8 mouse cellular contexts compared by ENCODE assay signal in genomic region chr6:93912582-93913225, GRCm38 (mm10).
DNase-seq lines count a peak whose midpoint lies in the region; ATAC-seq and TF ChIP-seq lines count a peak whose summit lies in the region.

No protein-coding gene starts in this region.

- H3K27ac ChIP-seq in cerebellum, adult 2 months (ENCODE audit: insufficient read depth, low read length): peak overlapping the region; percentile 81
- H3K27ac ChIP-seq in forebrain, embryonic 16.5 days (ENCODE audit: low read length): peak overlapping the region; percentile 98
- H3K27ac ChIP-seq in midbrain, embryonic 14.5 days (replicated peaks; ENCODE audit: low read depth, low read length): peak overlapping the region; percentile 99

- H3K4me3 ChIP-seq in cerebellum, adult 2 months (replicated peaks; ENCODE audit: insufficient read depth, low read depth, low read length): peak overlapping the region; percentile 70
- H3K4me3 ChIP-seq in forebrain, embryonic 16.5 days (replicated peaks; ENCODE audit: low read length): peak overlapping the region; percentile 64
- peak overlapping the region; percentile 57 for H3K4me3 ChIP-seq in midbrain, embryonic 14.5 days (replicated peaks; ENCODE audit: low read depth, low read length)

- H3K4me2 ChIP-seq in forebrain, embryonic 16.5 days (ENCODE audit: low read length): peak overlapping the region; percentile 88
- peak overlapping the region; percentile 65 for H3K4me2 ChIP-seq in midbrain, embryonic 14.5 days (ENCODE audit: low read length)

- TF ChIP-seq POLR2A in cerebellum, adult 2 months (IDR thresholded peaks at IDR 0.05; ENCODE audit: borderline replicate concordance, insufficient read depth, low read length): peak; percentile 29; the same call in 1 of the 2 replicates

- H3K36me3 ChIP-seq in forebrain, embryonic 16.5 days (ENCODE audit: control insufficient read depth, insufficient read depth): no peaks in the 10 kb centered on the region
- no peaks in the 10 kb centered on the region for H3K36me3 ChIP-seq in midbrain, embryonic 14.5 days (ENCODE audit: control insufficient read depth, insufficient read depth, low read length)

- DNase-seq in gastrocnemius, postnatal 10 days: peak; percentile 9
- no peak for DNase-seq in gastrocnemius, postnatal 36 days
- DNase-seq in cerebellum, adult 2 months: peak; percentile 78 to 85
- peak; percentile 25 for DNase-seq in layer of hippocampus, adult 9-10 months (ENCODE audit: low spot score)
- peak; percentile 86 for DNase-seq in midbrain, embryonic 14.5 days
- no peak for DNase-seq in spleen, postnatal 14 days (ENCODE audit: low spot score in 2 of 2)

- ATAC-seq in forebrain, embryonic 16.5 days: peak; percentile 88
- peak; percentile 92 for ATAC-seq in midbrain, embryonic 14.5 days (ENCODE audit: low FRiP score, low TSS enrichment)
- ATAC-seq in activated CD4-positive, CD25-positive, alpha-beta regulatory T cell, adult 4 months: no peak

- TF ChIP-seq CTCF in cerebellum, adult 2 months (IDR thresholded peaks at IDR 0.05; ENCODE audit: borderline replicate concordance, insufficient read depth, low read depth, low read length): no peak

- H3K27me3 ChIP-seq in cerebellum, adult 2 months (ENCODE audit: control insufficient read depth, insufficient read depth, low read length): no peaks in the 10 kb centered on the region
- H3K27me3 ChIP-seq in forebrain, embryonic 16.5 days (replicated peaks; ENCODE audit: control insufficient read depth, insufficient read depth, low read length): no peaks in the 10 kb centered on the region
- no peaks in the 10 kb centered on the region for H3K27me3 ChIP-seq in midbrain, embryonic 14.5 days (ENCODE audit: control insufficient read depth, insufficient read depth, low read length)

- WGBS in cerebellum, adult 2 months: 2% methylated on average over 20 of the region's 20 CpGs
- under 1% methylated on average over 20 of the region's 20 CpGs for WGBS in forebrain, embryonic 16.5 days
- under 1% methylated on average over 20 of the region's 20 CpGs for WGBS in midbrain, embryonic 14.5 days

- H3K9ac ChIP-seq in forebrain, embryonic 16.5 days (replicated peaks; ENCODE audit: low read depth, low read length): peak overlapping the region; percentile 78
- H3K9ac ChIP-seq in midbrain, embryonic 14.5 days (replicated peaks; ENCODE audit: low read length): peak overlapping the region; percentile 92

- intact Hi-C loops in gastrocnemius, postnatal 36 days (cut with DNase I): no loop called here

- H3K9me3 ChIP-seq in forebrain, embryonic 16.5 days (ENCODE audit: control insufficient read depth, low read length): no peaks in the 10 kb centered on the region
- no peaks in the 10 kb centered on the region for H3K9me3 ChIP-seq in midbrain, embryonic 14.5 days (ENCODE audit: control insufficient read depth, low read length)

- H3K4me1 ChIP-seq in cerebellum, adult 2 months (ENCODE audit: control insufficient read depth, insufficient read depth, low read length): no peaks in the 10 kb centered on the region
- H3K4me1 ChIP-seq in forebrain, embryonic 16.5 days (replicated peaks; ENCODE audit: control insufficient read depth, insufficient read depth, low read length): peaks cover 42% of the 10 kb centered on the region
- peaks cover 30% of the 10 kb centered on the region for H3K4me1 ChIP-seq in midbrain, embryonic 14.5 days (ENCODE audit: control insufficient read depth, insufficient read depth, low read length)

Comparison
In these comparisons a context has a peak if more than half of its experiments do, and no peak if none do; other contexts are left out.
1. DNase-seq: peak in gastrocnemius, postnatal 10 days (single experiment), cerebellum, adult 2 months (2 of 2), layer of hippocampus, adult 9-10 months (single experiment) and midbrain, embryonic 14.5 days (single experiment); none in gastrocnemius, postnatal 36 days (0 of 2) and spleen, postnatal 14 days (0 of 2).
2. Peak in every context shown above with its lines, with median percentiles within 50 percentile points of each other: H3K27ac ChIP-seq and H3K4me3 ChIP-seq.